Mouse (Mus musculus) lung, adult 2 months (tissue): ENCODE measurements at regions not wholly inside any gene's neighbourhood (a gene's known extent, or its start where the extent isn't known, plus 50 kb on each side); places are given as distances from the start of the nearest gene placed in this dataset.
A peak's percentile ranks its signal among the peaks of the same experiment; 100 is the strongest.
"Not testable (repeated sequence)": the region's sequence is repeated elsewhere in the genome, so short reads cannot be mapped to it uniquely, and the experiment has no call there.

Experiments
- DNase-seq: peaks from one replicate; pipeline ENCODE4 v3.0.0; 2022
- H3K4me1 ChIP-seq: fragments of 200-500 bp; 2 replicates; pipeline ENCODE4 v1.6.1; 2011; ENCODE audit warnings: low read length; ENCODE audit not compliant: control insufficient read depth, insufficient read depth
- H3K4me3 ChIP-seq: fragments of 200-500 bp; replicated peaks from 2 replicates; pipeline ENCODE3; 2011; ENCODE audit warnings: low read depth, mild to moderate bottlenecking, control low read depth, low read length; ENCODE audit errors: extremely low read depth
- CTCF ChIP-seq: fragments of 200-500 bp; IDR thresholded peaks from 2 replicates; pipeline ENCODE4 v1.5.1; 2011; ENCODE audit warnings: mild to moderate bottlenecking, low read length, control low read depth; ENCODE audit not compliant: insufficient read depth
- POLR2A ChIP-seq: fragments of 200-500 bp; IDR thresholded peaks from 2 replicates; pipeline ENCODE4 v1.6.1; 2011; ENCODE audit warnings: low read depth, mild to moderate bottlenecking, control low read depth, low read length, borderline replicate concordance; ENCODE audit errors: extremely low read depth
- WGBS: fragments of 180-500 bp; shearing (Covaris S2); methylation state at CpG from one replicate; pipeline ENCODE4 v1.1.7; 2018; 5-methylcytosine and 5-hydroxymethylcytosine counted together

DNA sequence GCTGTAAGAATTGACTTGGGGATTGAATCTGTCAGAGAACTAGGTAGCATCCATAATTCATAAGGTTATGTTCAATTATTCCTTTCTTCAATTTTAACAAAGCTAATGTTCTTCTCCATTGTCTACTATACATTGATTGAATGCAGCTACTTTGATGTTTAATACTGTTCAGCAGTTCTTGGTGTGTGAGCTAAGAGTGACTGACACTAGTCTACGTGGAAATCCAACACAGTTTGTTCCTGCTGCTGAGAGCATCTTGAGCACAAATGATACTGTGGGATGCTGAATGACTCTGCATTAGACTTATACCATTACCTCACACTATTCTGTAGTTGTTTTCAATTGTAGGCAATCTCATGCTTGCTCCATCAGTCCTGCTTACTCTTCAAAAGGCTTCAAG lies 249.4 kb upstream of the Akr1e1 start:
- TF ChIP-seq CTCF (no peak), POLR2A (no peak)
- Histone ChIP-seq H3K4me1 (no peaks in the 10 kb centered on the region), H3K4me3 (no peak overlapping the region)
- 85% methylated on average over 1 of the region's 1 CpGs for WGBS
- DNase-seq: no peak

DNA sequence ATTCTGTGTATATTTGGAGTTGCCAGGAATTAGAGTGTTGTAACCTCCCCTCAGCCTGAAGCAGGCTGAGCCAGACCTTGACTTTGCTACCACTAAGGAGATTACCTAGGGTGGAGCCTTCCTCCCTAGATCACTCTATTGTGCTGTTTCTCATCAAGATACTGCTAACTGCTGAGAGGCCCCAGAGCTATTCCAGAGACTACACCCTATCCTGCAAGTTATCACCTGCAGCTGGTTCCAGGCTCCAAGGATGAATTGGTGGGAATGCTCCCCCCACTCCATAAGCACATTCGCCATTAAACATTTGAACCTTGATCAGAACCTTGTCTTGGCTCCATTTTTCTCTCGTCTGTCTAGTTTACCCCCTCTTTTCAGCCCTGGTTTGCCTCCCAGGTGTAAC lies 230.5 kb upstream of the Akr1e1 start:
- H3K4me1 ChIP-seq, DNase-seq, H3K4me3 ChIP-seq: not testable (repeated sequence)
- WGBS: 84% methylated on average over 2 of the region's 2 CpGs

DNA sequence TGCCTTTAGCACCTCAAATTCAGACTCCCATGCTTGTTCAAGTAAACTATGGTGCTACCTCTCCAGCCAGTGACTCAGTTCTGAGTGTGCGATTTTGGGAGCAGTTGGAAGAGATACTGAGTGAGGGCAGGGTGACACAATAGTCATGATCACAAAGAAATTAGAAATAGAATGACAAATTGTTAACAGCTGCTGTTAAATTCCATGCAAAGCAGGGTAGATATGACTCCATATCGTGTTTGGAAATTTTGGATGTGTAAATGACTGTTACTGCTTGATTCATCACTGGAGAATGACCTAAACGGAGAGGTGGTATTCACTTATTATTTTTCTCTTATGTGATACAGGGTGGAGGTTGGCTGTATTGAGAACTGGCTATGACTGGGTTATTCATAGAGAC lies 217.8 kb upstream of the Akr1e1 start:
- Histone ChIP-seq H3K4me1 (no peaks in the 10 kb centered on the region), H3K4me3 (no peak overlapping the region)
- DNase-seq: no peak
- TF ChIP-seq CTCF (no peak), POLR2A (no peak)
- WGBS: 74% methylated on average over 3 of the region's 3 CpGs

DNA sequence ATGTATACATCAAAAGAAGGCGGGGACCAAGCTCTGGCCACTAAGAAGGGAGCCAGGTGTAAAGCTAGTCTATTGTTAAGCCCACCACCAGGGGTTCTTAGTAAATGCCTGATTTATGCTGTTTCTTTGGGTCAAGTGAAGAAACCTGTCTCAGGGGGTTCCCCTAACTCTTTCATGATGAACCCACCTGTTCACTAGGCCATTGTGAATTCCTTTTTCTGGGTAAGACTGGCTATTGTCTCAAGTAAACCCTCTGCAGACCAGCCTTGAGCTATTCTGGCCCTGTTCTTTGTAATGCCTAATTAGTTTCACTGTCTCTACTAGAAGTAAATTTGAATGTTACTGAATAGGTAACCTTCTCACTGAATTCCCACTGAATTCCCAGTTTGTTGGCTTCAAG lies 216.8 kb upstream of the Akr1e1 start:
- WGBS: 93% methylated on average over 1 of the region's 1 CpGs
- H3K4me1 ChIP-seq, DNase-seq: not testable (repeated sequence)

DNA sequence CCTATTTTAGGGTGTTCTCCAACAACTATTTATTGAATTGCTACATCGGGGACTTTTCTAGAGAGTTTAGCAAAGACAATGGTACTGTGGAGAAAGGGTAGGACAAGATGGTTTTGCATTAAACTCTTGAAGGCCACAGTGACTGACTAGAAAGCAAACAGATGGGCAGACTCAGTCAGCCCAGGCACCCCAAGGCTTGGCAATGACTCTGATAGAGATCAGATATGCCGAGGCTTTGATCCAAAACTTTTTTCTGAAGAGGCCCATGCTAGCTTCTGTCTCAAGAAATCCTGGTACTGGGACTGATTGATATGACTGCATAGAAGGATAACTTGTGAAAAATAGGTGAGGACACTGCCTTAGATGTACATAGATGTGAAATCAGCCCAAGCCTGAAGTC lies 197.9 kb upstream of the Akr1e1 start:
- 87% methylated on average over 2 of the region's 2 CpGs for WGBS
- Histone ChIP-seq H3K4me1 (no peaks in the 10 kb centered on the region), H3K4me3 (no peak overlapping the region)
- no peak for TF ChIP-seq POLR2A
- TF ChIP-seq CTCF: no peak
- DNase-seq: no peak

More for the DNA sequence above, 216.8 kb upstream of the Akr1e1 start:
- H3K4me3 ChIP-seq: not testable (repeated sequence)

DNA sequence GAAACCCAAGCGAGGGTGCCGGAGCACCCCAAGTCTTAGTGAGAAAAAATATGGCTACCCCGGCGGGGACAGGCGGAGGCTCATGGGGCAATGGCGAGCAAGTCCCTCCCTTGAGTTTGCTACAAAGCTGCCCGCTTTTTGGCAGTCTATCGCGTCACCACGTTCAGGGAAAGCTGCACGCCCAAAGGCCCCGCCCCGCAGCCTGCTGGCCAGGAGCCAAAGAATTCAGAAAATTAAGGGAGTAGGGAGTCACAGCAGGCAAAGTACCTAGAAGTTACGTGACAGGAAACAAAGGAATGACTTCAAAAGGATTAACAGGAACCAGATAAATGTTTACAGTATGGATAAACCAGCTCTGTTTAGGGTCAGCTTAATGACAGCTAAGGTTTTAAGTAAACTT lies 191.7 kb upstream of the Akr1e1 start:
- Histone ChIP-seq H3K4me1 (no peaks in the 10 kb centered on the region), H3K4me3 (no peak overlapping the region)
- WGBS: 83% methylated on average over 14 of the region's 14 CpGs
- no peak for TF ChIP-seq CTCF
- TF ChIP-seq POLR2A: no peak
- no peak for DNase-seq

DNA sequence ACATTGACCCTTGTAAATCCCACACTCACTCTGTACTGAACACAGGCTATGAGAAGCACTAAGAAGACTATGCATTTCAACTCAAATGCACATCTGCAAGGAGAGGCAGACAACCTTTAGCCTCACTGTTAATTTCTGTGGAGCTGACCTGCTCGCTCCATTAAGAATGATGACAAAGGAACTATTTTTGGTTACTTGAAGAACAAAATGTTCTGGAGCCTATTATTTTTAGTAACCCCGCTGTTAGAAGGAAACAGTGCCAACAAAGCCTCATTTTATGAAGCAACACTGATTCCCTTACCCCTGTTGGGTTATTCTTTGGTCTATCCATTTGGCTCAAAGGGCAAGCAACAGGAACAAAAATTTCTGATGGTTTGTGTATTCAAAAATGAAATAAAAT lies 182.2 kb upstream of the Akr1e1 start:
- TF ChIP-seq CTCF: no peak
- TF ChIP-seq POLR2A: no peak
- 52% methylated on average over 2 of the region's 2 CpGs for WGBS
- H3K4me1 ChIP-seq: no peaks in the 10 kb centered on the region; the same call in 1 of the 2 replicates
- no peak overlapping the region for H3K4me3 ChIP-seq
- no peak for DNase-seq

DNA sequence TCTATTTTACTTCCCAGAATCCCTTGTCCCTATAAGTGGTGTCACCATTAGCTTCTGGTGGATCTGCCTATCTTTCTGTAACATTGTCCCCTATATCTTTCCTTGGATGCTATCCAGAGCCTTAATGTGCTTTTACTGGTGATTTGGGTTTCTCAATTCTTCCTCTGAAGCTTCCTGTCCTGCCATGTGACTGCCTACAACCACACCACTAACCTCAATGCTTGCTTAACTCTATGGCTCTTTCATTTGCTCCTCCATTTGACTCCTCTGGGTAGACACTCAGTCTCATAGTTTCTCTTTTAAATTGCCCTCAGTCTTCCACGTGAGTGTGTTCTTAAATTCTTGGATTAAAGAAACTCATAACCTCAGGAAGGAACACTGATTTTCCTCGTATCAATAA lies 181.4 kb upstream of the Akr1e1 start:
- no peak for DNase-seq
- Histone ChIP-seq H3K4me3 (no peak overlapping the region), H3K4me1 (no peaks in the 10 kb centered on the region; the same call in 1 of the 2 replicates)
- TF ChIP-seq POLR2A (no peak), CTCF (no peak)
- 63% methylated on average over 2 of the region's 2 CpGs for WGBS

DNA sequence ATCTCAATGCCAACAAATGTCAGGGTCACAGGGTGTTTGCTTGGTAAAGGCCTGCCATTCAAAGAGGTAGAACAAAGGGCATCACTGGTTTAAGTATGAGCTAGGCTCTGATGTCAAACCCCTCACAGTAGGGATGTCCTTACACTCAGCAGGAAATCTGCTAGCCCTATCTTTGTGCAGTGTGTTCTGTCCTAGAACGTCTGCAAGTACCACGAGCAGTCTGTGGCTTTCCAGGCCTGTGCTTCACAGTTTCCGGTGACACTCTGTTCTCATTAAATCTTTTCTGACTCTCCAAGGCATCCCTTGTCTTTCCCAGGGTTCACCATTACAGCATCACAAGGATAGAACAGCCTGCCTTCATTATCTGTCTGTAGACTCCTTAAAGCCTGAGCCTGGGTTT lies 174.3 kb upstream of the Akr1e1 start:
- DNase-seq: no peak
- WGBS: 60% methylated on average over 3 of the region's 3 CpGs
- Histone ChIP-seq H3K4me1 (no peaks in the 10 kb centered on the region), H3K4me3 (no peak overlapping the region)
- TF ChIP-seq POLR2A (no peak), CTCF (no peak)

DNA sequence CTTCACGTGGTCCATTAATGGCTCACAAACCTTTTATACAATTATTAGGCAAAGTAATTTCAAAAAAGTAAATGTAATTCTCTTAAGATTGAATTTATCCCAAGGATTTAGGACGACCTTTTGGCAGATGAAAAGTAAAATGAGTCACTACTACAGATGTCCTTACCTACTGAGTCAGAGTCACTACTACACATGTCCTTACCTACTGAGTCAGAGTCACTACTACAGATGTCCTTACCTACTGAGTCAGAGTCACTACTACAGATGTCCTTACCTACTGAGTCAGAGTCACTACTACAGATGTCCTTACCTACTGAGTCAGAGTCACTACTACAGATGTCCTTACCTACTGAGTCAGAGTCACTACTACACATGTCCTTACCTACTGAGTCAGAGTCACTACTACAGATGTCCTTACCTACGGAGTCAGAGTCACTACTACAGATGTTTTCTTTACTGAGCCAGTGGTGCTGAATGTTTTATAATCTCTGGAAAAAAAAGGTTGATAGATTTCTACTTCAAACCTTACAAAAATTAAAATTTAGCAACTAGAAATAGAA lies 169.4 kb upstream of the Akr1e1 start:
- H3K4me1 ChIP-seq, H3K4me3 ChIP-seq, DNase-seq: not testable (repeated sequence)
- 76% methylated on average over 3 of the region's 3 CpGs for WGBS

DNA sequence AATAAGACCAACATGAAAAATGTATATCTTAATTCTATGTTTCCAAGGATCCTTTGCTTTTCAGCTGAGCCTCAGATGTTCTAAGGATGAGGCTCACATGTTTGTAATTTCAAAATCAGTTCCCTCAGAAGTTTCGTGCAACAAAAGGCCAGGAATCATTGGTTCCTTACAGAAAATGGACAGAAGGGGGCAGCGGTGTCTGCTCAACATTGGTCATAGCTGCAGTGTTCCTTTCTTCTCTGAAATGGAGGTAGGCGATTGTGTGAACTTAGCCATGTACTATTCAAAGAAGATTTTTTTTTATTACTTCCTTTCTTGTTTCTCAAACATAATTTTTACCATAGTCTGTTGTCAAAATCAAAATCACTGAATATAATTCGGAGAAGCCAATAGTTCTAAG lies 167.9 kb upstream of the Akr1e1 start:
- 25% methylated on average over 4 of the region's 4 CpGs for WGBS
- TF ChIP-seq POLR2A: no peak
- peak; percentile 32; the same call in 1 of the 2 replicates for TF ChIP-seq CTCF
- Histone ChIP-seq H3K4me3 (no peak overlapping the region), H3K4me1 (peaks cover 3% of the 10 kb centered on the region; the same call in 1 of the 2 replicates)
- DNase-seq: peak; percentile 36
